Mouse (Mus musculus) hindbrain, embryonic 13.5 days (tissue): ENCODE data around the gene Tbca. TPM values are rescaled to one million over a fixed set of nuclear protein-coding genes. Genes with fewer than 3 reads are reported as not detected.

Experiments
- ATAC-seq: fragments of 200-750 bp; cut with Nextera tagmentation; 2 replicates; pipeline ENCODE4 v1.8.0; 2017; ENCODE audit warnings: moderate TSS enrichment; ENCODE audit not compliant: low FRiP score
- H3K27ac ChIP-seq: fragments of 300-500 bp; sonication (generic); 2 replicates; pipeline ENCODE4 v1.5.1; 2015; ENCODE audit warnings: inconsistent platforms, mild to moderate bottlenecking, moderate library complexity
- H3K27me3 ChIP-seq: fragments of 300-500 bp; sonication (generic); 2 replicates; pipeline ENCODE4 v1.6.1; 2015; ENCODE audit warnings: mild to moderate bottlenecking, inconsistent platforms
- H3K36me3 ChIP-seq: fragments of 300-500 bp; sonication (generic); 2 replicates; pipeline ENCODE4 v1.6.1; 2015; ENCODE audit warnings: mild to moderate bottlenecking, inconsistent platforms
- H3K4me1 ChIP-seq: fragments of 300-500 bp; sonication (generic); replicated peaks from 2 replicates; pipeline ENCODE4 v1.6.1; 2015; ENCODE audit warnings: inconsistent platforms
- H3K4me2 ChIP-seq: fragments of 300-500 bp; sonication (generic); 2 replicates; pipeline ENCODE4 v1.6.1; 2015; ENCODE audit warnings: inconsistent platforms, mild to moderate bottlenecking, moderate library complexity
- H3K4me3 ChIP-seq: fragments of 300-500 bp; sonication (generic); 2 replicates; pipeline ENCODE4 v1.5.1; 2015; ENCODE audit warnings: mild to moderate bottlenecking, inconsistent platforms
- H3K9ac ChIP-seq: fragments of 300-500 bp; sonication (generic); 2 replicates; pipeline ENCODE4 v1.6.1; 2015; ENCODE audit warnings: mild to moderate bottlenecking, inconsistent platforms
- H3K9me3 ChIP-seq: fragments of 300-500 bp; sonication (generic); 2 replicates; pipeline ENCODE4 v1.6.1; 2016; ENCODE audit warnings: inconsistent platforms
- WGBS: fragments of 180-500 bp; shearing (Covaris S2); methylation state at CpG from one replicate; pipeline ENCODE4 v1.1.7; 2015; 5-methylcytosine and 5-hydroxymethylcytosine counted together
- polyA plus RNA-seq: library from polyadenylated mRNA; unstranded; fragments of >200 nt; fragmentation: Nextera tagmentation; extraction: Ambion mirVana; gene quantifications from 2 replicates; pipeline ENCODE4 v1.2.1, GENCODE M21; 2015

The Tbca gene
- polyA plus RNA-seq, 1 experiment from 2014 or later = 286 TPM

DNA sequence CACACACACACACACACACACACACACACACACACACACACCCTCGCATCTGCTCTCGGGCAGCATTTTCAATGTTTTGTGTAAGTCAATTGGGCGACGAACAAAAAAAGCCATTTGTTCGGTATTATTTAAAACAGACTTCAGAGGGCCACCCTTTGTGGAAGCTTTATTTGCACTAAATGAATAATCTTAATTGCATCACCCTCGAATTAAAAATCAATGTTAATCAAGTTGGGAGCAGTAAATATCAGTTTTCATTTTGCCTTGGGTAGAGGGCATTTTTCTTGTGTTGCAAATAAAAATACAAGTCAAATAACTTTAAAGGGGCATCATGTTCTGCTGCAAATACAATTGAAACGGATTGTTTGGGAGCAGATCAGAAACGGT, 85.3 kb downstream of the Tbca start:
- WGBS = 1% methylated on average over 8 of the region's 8 CpGs
- H3K4me1 ChIP-seq = peaks cover 13% of the 10 kb centered on the region
- peaks cover 85% of the 10 kb centered on the region for H3K27me3 ChIP-seq
- H3K27ac ChIP-seq = peak overlapping the region; percentile 80; the same call in 1 of the 2 replicates
- H3K4me2 ChIP-seq = peak overlapping the region; percentile 40
- ATAC-seq = no peak
- H3K4me3 ChIP-seq = peak overlapping the region; percentile 23; the same call in 1 of the 2 replicates
- no peaks in the 10 kb centered on the region for H3K9me3 ChIP-seq
- H3K36me3 ChIP-seq = no peaks in the 10 kb centered on the region
- H3K9ac ChIP-seq = 0 out of 2 replicates have a peak overlapping the region, but pooled peaks have one; percentile 58

DNA sequence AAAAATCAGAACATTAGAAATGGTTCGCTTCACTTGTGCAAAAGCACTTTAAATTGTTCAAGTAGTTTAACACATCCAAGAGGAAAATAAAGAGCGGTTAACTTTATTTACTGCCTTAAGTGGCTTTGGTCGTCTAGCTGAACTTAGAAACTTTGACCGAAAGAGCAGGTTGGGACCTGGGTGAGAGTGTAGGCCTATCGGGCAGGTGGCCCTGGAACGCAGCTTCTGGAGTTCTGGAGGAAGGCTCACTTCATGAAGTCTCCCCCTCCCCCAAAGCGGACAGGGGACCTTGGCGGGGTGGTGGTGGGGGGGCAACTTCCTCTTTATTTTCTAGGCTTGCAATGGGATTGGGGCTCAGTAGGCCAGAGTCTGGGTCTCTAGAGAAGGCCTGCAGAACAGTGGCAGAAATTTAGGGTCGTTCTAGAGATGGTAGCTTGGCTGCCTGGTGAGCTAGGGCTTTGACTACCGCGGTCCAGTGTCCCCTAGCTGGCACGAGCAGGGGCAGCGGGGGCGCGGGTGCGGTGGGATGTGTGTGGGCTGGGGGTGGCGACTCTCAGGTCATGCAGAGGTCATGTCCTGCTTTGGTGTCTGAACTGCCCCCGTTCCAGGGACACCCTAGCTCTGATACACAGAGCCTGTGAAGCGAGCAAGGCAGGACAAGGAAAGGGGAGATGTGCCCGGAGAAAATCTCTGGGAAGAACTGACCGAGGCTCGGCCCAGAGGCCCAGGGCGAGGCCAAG, 86.1 kb downstream of the Tbca start:
- H3K4me2 ChIP-seq = peak overlapping the region; percentile 41
- no peaks in the 10 kb centered on the region for H3K36me3 ChIP-seq
- peaks cover 81% of the 10 kb centered on the region for H3K27me3 ChIP-seq
- H3K9ac ChIP-seq = peak overlapping the region; percentile 63
- ATAC-seq = 0 out of 2 replicates have a peak, but pooled peaks have one; percentile 9
- peaks cover 8% of the 10 kb centered on the region for H3K4me1 ChIP-seq
- peak overlapping the region; percentile 74 for H3K27ac ChIP-seq
- WGBS = 1% methylated on average over 23 of the region's 23 CpGs
- no peaks in the 10 kb centered on the region for H3K9me3 ChIP-seq
- H3K4me3 ChIP-seq = peak overlapping the region; percentile 24

- peaks cover 81% of the 10 kb centered on the region for H3K27me3 ChIP-seq
- ATAC-seq = peak; percentile 61
- peaks cover 8% of the 10 kb centered on the region for H3K4me1 ChIP-seq
- peak within 1 kb of the TSS; percentile 81 for H3K27ac ChIP-seq
- H3K4me3 ChIP-seq = peak within 1 kb of the TSS; percentile 38
- WGBS = under 1% methylated on average over 29 of the region's 30 CpGs
- H3K4me2 ChIP-seq = peak within 1 kb of the TSS; percentile 41
- no peaks in the 10 kb centered on the region for H3K9me3 ChIP-seq
- H3K36me3 ChIP-seq = no peaks in the 10 kb centered on the region
- H3K9ac ChIP-seq = peak within 1 kb of the TSS; percentile 63
Observed at GRCm38 (mm10) chr13:94875396-94875880, 86.7 kb downstream of the Tbca start, which contains the start of gene Otp. Otp (plus strand) TSS chr13:94875602.

DNA sequence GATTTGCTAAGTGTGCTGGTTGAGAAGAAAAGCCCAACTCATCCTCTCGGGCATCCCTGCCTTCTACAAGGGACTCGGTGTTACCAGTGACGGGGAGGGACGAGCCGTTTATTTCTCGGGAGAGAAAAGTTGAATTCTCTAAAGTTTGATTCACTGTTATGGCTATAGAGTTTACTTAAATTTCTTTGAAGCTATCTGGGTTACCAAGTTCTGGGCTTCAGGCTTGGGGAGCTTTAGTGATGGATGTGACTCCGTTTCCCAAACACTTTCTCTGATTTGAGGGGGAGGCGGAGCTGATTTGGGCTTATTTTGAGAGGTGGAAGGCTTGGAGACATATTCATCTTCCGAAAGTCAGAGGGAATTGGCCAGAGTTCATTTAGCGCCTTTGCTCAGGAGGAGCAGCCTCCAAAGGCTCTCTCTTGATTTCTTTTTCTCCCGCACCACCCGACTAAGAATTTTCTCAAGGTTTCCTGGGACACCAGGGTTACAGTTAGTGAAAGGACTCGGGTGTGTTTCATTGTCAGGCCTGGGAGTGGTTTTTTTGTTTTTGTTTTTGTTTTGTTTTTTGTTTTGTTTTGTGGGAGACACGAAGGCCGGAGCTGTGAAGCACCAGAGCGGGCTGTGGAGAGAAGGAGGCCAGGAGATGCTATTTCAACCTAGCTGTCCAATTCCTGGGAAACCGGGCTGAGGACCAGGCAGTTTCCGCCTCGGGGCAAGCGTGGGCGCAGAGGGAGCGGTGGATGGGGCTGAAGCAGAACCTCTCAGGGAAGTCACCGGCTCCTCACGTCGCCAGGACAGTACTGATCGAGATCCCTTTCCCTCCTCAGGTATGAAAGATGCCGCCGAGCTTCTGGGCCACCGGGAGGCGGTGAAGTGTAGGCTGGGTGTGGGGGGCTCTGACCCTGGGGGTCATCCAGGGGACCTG, 87.8 kb downstream of the Tbca start:
- Histone ChIP-seq H3K4me2 (0 out of 2 replicates have a peak overlapping the region, but pooled peaks have one; percentile 4), H3K27me3 (peaks cover 82% of the 10 kb centered on the region), H3K27ac (peak overlapping the region; percentile 81), H3K4me3 (peak overlapping the region; percentile 38), H3K9ac (peak overlapping the region; percentile 62), H3K9me3 (no peaks in the 10 kb centered on the region), H3K36me3 (no peaks in the 10 kb centered on the region), H3K4me1 (peaks cover 8% of the 10 kb centered on the region)
- under 1% methylated on average over 30 of the region's 30 CpGs for WGBS
- no peak for ATAC-seq

DNA sequence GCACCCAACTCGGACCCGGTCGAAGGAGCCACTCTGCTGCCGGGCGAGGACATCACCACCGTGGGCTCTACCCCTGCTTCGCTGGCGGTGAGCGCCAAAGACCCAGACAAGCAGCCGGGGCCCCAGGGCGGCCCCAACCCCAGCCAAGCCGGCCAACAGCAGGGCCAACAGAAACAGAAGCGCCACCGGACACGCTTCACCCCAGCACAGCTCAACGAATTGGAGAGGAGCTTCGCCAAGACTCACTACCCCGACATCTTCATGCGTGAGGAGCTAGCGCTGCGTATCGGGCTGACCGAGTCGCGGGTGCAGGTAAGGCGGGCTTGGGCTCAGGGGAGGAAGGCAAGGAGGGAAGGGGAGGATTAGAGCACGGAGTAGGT, 88.5 kb downstream of the Tbca start:
- Histone ChIP-seq H3K27ac (peak overlapping the region; percentile 81), H3K9me3 (no peaks in the 10 kb centered on the region)
- under 1% methylated on average over 26 of the region's 27 CpGs for WGBS

DNA sequence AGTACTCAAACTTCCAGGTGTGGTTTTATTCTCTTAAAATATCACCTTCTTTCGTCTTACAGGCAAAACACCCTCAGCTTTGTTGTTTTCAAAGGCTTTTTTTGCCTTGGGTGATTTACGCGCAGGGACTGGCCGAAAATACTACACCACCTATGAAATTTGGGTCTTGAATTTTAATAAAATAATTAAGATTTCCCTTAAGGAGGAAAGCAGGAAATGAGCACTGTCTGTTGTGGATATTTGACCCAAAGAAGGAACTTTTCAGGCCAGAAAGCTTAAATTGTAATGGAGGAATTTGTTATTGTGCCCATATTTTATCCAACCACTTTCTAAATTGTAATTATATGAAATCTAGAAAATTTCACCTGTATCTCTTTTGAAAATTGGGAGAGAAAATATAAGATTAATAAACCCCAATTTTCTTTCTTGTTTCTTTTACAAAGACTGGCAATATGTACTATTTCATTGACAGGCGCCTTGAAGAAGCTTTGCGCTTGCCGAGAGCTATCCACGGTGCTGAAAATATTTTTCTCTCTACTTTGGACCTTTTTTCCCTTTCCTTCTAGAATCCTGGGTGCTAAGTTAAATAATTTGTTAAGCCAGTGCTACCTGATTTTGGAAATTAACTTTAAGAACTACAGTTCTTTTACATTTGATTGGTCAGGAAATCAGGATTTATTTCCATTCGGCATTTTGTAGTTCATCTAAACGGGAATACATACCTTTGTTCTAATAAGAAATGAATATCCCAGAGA, 89.5 kb downstream of the Tbca start:
- peak overlapping the region; percentile 38 for H3K4me3 ChIP-seq
- H3K9ac ChIP-seq = peak overlapping the region; percentile 62; the same call in 1 of the 2 replicates
- H3K27ac ChIP-seq = peak overlapping the region; percentile 81
- H3K9me3 ChIP-seq = no peaks in the 10 kb centered on the region
- peaks cover 16% of the 10 kb centered on the region for H3K4me1 ChIP-seq
- ATAC-seq = no peak
- H3K27me3 ChIP-seq = peaks cover 83% of the 10 kb centered on the region
- WGBS = 9% methylated on average over 10 of the region's 10 CpGs
- no peaks in the 10 kb centered on the region for H3K36me3 ChIP-seq
- no peak overlapping the region for H3K4me2 ChIP-seq

More for the DNA sequence above, 88.5 kb downstream of the Tbca start:
- Histone ChIP-seq H3K36me3 (no peaks in the 10 kb centered on the region), H3K4me2 (0 out of 2 replicates have a peak overlapping the region, but pooled peaks have one; percentile 4), H3K9ac (peak overlapping the region; percentile 62), H3K4me1 (peaks cover 8% of the 10 kb centered on the region), H3K27me3 (peaks cover 82% of the 10 kb centered on the region), H3K4me3 (peak overlapping the region; percentile 38)
- ATAC-seq = 0 out of 2 replicates have a peak, but pooled peaks have one; percentile 12

- Histone ChIP-seq H3K27ac (peak overlapping the region; percentile 85), H3K4me2 (peak overlapping the region; percentile 57), H3K4me1 (peaks cover 26% of the 10 kb centered on the region), H3K27me3 (peaks cover 85% of the 10 kb centered on the region), H3K9me3 (no peaks in the 10 kb centered on the region), H3K9ac (peak overlapping the region; percentile 53), H3K36me3 (no peaks in the 10 kb centered on the region), H3K4me3 (peak overlapping the region; percentile 40)
- ATAC-seq = no peak
- 1% methylated on average over 3 of the region's 3 CpGs for WGBS
Observed at GRCm38 (mm10) chr13:94881201-94881600, 92.5 kb downstream of the Tbca start.

DNA sequence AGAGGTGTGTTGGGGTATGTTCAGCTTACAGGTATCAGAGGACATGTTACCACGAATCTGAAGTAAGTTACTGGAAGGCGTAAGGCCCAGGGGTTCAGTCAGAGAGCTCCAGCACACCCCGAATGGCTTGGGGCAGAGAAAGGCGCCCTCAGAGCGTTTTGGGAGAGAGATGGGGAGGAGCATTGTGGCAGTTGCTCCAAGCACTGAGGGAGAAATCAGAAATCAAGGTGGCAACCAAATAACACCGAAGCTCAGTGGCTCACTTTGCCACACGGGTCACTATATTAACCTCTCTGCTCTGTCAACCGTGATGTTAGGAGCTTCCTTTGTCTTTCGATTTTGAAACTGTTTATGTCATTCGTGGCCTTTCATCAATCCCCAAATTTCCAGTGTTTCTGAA, 93.5 kb downstream of the Tbca start:
- peaks cover 26% of the 10 kb centered on the region for H3K4me1 ChIP-seq
- no peaks in the 10 kb centered on the region for H3K36me3 ChIP-seq
- peak overlapping the region; percentile 85 for H3K27ac ChIP-seq
- H3K9ac ChIP-seq = peak overlapping the region; percentile 53; the same call in 1 of the 2 replicates
- 2% methylated on average over 10 of the region's 10 CpGs for WGBS
- peaks cover 84% of the 10 kb centered on the region for H3K27me3 ChIP-seq
- H3K4me2 ChIP-seq = peak overlapping the region; percentile 57
- ATAC-seq = no peak
- no peaks in the 10 kb centered on the region for H3K9me3 ChIP-seq
- H3K4me3 ChIP-seq = peak overlapping the region; percentile 40

- Histone ChIP-seq H3K27ac (peak overlapping the region; percentile 85), H3K27me3 (peaks cover 83% of the 10 kb centered on the region), H3K9ac (peak overlapping the region; percentile 65), H3K9me3 (no peaks in the 10 kb centered on the region), H3K4me1 (peaks cover 26% of the 10 kb centered on the region), H3K36me3 (no peaks in the 10 kb centered on the region), H3K4me2 (peak overlapping the region; percentile 57), H3K4me3 (peak overlapping the region; percentile 40)
- WGBS = under 1% methylated on average over 37 of the region's 37 CpGs
- ATAC-seq = peak; percentile 73
Observed at GRCm38 (mm10) chr13:94882711-94883145, 94.0 kb downstream of the Tbca start.

DNA sequence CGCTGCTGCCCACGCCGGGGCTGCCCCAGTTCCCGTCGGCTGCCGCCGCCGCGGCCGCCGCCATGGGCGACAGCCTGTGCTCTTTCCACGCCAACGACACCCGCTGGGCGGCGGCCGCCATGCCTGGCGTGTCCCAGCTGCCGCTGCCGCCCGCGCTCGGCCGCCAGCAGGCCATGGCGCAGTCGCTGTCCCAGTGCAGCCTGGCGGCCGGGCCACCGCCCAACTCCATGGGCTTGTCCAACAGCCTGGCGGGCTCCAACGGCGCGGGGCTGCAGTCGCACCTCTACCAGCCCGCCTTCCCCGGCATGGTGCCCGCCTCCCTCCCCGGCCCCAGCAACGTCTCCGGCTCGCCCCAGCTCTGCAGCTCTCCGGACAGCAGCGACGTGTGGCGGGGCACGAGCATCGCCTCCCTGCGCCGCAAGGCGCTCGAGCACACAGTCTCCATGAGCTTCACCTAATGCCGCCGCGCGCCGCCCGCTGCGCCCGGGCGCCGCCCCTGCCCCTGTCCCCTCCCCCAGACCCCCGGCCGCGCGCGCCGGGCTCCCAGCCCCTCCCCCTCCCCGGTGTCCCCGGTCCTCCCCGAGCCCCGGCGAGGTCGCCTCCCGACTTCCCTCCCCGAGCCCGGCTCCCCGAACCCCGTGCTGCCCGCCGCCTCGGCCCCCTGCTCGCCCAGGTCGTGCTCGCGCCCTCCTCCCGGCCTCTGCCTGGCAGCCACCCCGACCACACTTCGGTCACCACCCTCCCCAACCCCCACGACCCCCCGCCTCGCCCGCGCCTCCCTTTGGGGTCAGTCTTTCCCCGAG, 94.7 kb downstream of the Tbca start:
- H3K9ac ChIP-seq = peak overlapping the region; percentile 65
- no peaks in the 10 kb centered on the region for H3K9me3 ChIP-seq
- peak overlapping the region; percentile 57 for H3K4me2 ChIP-seq
- H3K36me3 ChIP-seq = no peaks in the 10 kb centered on the region
- WGBS = under 1% methylated on average over 84 of the region's 95 CpGs
- peak overlapping the region; percentile 85 for H3K27ac ChIP-seq
- peak overlapping the region; percentile 40 for H3K4me3 ChIP-seq
- H3K27me3 ChIP-seq = peaks cover 85% of the 10 kb centered on the region
- H3K4me1 ChIP-seq = peaks cover 26% of the 10 kb centered on the region
- peak; percentile 74 for ATAC-seq
